Mouse (Mus musculus) CH12.LX (cell line): ENCODE data around the gene Ccnl2. TPM values are rescaled to one million over a fixed set of nuclear protein-coding genes. Genes with fewer than 3 reads are reported as not detected.

Experiments used
- DNase-seq: peaks from one replicate; pipeline ENCODE4 v3.0.0-alpha.2; 2013; ENCODE audit errors: extremely low read depth
- H3K27ac ChIP-seq: 2 replicates; pipeline ENCODE4 v1.5.1; 2012; ENCODE audit warnings: low read depth, mild to moderate bottlenecking, control low read depth, moderate library complexity; ENCODE audit not compliant: insufficient read depth
- H3K27me3 ChIP-seq: replicated peaks from 2 replicates; pipeline ENCODE3; 2012; ENCODE audit warnings: inconsistent platforms
- H3K36me3 ChIP-seq, 2 experiments: replicated peaks in 1 of 2; 2 replicates each; pipeline versions ENCODE3 to v1.6.1; 2012; ENCODE audit warnings: inconsistent platforms in 1 of 2, low read length in 1 of 2, mild to moderate bottlenecking in 1 of 2, mixed read lengths in 1 of 2, moderate library complexity in 1 of 2; ENCODE audit not compliant: control insufficient read depth in 1 of 2, insufficient read depth in 1 of 2
- H3K4me1 ChIP-seq, 2 experiments: 2 replicates each; pipeline ENCODE4 v1.6.1; 2012; ENCODE audit warnings: inconsistent platforms in 1 of 2, moderate library complexity in 1 of 2; ENCODE audit not compliant: insufficient read depth in 2 of 2, control insufficient read depth in 1 of 2
- H3K4me2 ChIP-seq: 2 replicates; pipeline ENCODE4 v1.6.1; 2012; ENCODE audit warnings: low read depth, mild to moderate bottlenecking, control low read depth; ENCODE audit not compliant: poor library complexity, insufficient read depth, severe bottlenecking
- H3K4me3 ChIP-seq, 3 experiments: fragments of 150-350 bp in 1 of 3; sonication (generic) in 1 of 3; replicated peaks in 1 of 3; 2 replicates each; pipeline versions ENCODE3 to v1.5.1; 2011 to 2012; ENCODE audit warnings: low read depth in 2 of 3, low read length in 2 of 3, mild to moderate bottlenecking in 2 of 3, moderate library complexity in 2 of 3, control low read depth in 1 of 3, improper control_type of control experiment in 1 of 3, inconsistent platforms in 1 of 3, mixed read lengths in 1 of 3; ENCODE audit not compliant: poor library complexity in 1 of 3
- H3K79me2 ChIP-seq: replicated peaks from 2 replicates; pipeline ENCODE4 v1.6.1; 2012; ENCODE audit warnings: mild to moderate bottlenecking, moderate library complexity; ENCODE audit not compliant: control insufficient read depth, poor library complexity, insufficient read depth, severe bottlenecking; ENCODE audit errors: extremely low read depth
- H3K9ac ChIP-seq: 2 replicates; pipeline ENCODE4 v1.6.1; 2012; ENCODE audit warnings: low read depth, mild to moderate bottlenecking, control low read depth, moderate library complexity; ENCODE audit not compliant: insufficient read depth
- H3K9me3 ChIP-seq: replicated peaks from 2 replicates; pipeline ENCODE3; 2012; ENCODE audit warnings: low read length, inconsistent platforms, mixed read lengths
- BHLHE40 ChIP-seq: IDR thresholded peaks from 2 replicates; pipeline ENCODE4 v1.6.1; 2011; ENCODE audit warnings: mild to moderate bottlenecking, low read depth, low read length, improper control_type of control experiment
- CHD1 ChIP-seq: IDR thresholded peaks from 2 replicates; pipeline ENCODE4 v1.6.1; 2012; ENCODE audit warnings: low read depth, low read length, improper control_type of control experiment, inconsistent platforms
- CHD2 ChIP-seq: IDR thresholded peaks from 2 replicates; pipeline ENCODE4 v1.6.1; 2011; ENCODE audit warnings: low read length, improper control_type of control experiment
- CTCF ChIP-seq, 2 experiments: IDR thresholded peaks in 1 of 2; conservative IDR thresholded peaks in 1 of 2; 2 replicates each; pipeline ENCODE4 v1.5.1; 2011 to 2012; ENCODE audit warnings: low read depth in 2 of 2, low read length in 2 of 2, improper control_type of control experiment in 1 of 2, inconsistent platforms in 1 of 2, mild to moderate bottlenecking in 1 of 2, moderate library complexity in 1 of 2
- E2F4 ChIP-seq: IDR thresholded peaks from 2 replicates; pipeline ENCODE4 v1.6.1; 2011; ENCODE audit warnings: low read depth, low read length, improper control_type of control experiment; ENCODE audit not compliant: insufficient replicate concordance
- EP300 ChIP-seq: IDR thresholded peaks from 2 replicates; pipeline ENCODE4 v1.6.1; 2011; ENCODE audit warnings: low read length, improper control_type of control experiment
- ETS1 ChIP-seq: conservative IDR thresholded peaks from 2 replicates; pipeline ENCODE4 v1.6.1; 2012; ENCODE audit warnings: low read depth, mild to moderate bottlenecking, inconsistent platforms, low read length, improper control_type of control experiment, moderate library complexity
- HCFC1 ChIP-seq: IDR thresholded peaks from 2 replicates; pipeline ENCODE4 v1.6.1; 2012; ENCODE audit warnings: low read depth, mild to moderate bottlenecking, inconsistent platforms, low read length, improper control_type of control experiment
- IRF4 ChIP-seq: IDR thresholded peaks from 2 replicates; pipeline ENCODE4 v1.6.1; 2014; ENCODE audit warnings: low read depth, mild to moderate bottlenecking, inconsistent platforms, low read length, improper control_type of control experiment
- JUN ChIP-seq: IDR thresholded peaks from 2 replicates; pipeline ENCODE4 v1.6.1; 2011; ENCODE audit warnings: low read depth, mild to moderate bottlenecking, low read length, improper control_type of control experiment, moderate library complexity; ENCODE audit not compliant: insufficient read depth
- KAT2A ChIP-seq: IDR thresholded peaks from 2 replicates; pipeline ENCODE4 v1.6.1; 2012; ENCODE audit warnings: low read length, improper control_type of control experiment, inconsistent platforms; ENCODE audit not compliant: insufficient replicate concordance
- MAFK ChIP-seq: IDR thresholded peaks from 2 replicates; pipeline ENCODE4 v1.6.1; 2011; ENCODE audit warnings: low read length, improper control_type of control experiment; ENCODE audit not compliant: insufficient replicate concordance
- MAX ChIP-seq: IDR thresholded peaks from 2 replicates; pipeline ENCODE4 v1.6.1; 2011; ENCODE audit warnings: low read length, improper control_type of control experiment
- MAZ ChIP-seq: IDR thresholded peaks from 2 replicates; pipeline ENCODE4 v1.6.1; 2012; ENCODE audit warnings: low read depth, mild to moderate bottlenecking, inconsistent platforms, low read length, improper control_type of control experiment, moderate library complexity
- MXI1 ChIP-seq: IDR thresholded peaks from 2 replicates; pipeline ENCODE4 v1.6.1; 2011; ENCODE audit warnings: mild to moderate bottlenecking, low read depth, low read length, improper control_type of control experiment
- MYC ChIP-seq: IDR thresholded peaks from 2 replicates; pipeline ENCODE4 v1.6.1; 2011; ENCODE audit warnings: low read depth, mild to moderate bottlenecking, improper control_type of control experiment, low read length
- NELFE ChIP-seq: IDR thresholded peaks from 2 replicates; pipeline ENCODE4 v1.6.1; 2011; ENCODE audit warnings: low read depth, low read length, improper control_type of control experiment
- NRF1 ChIP-seq: IDR thresholded peaks from 2 replicates; pipeline ENCODE4 v1.6.1; 2014; ENCODE audit warnings: low read depth, mild to moderate bottlenecking, inconsistent platforms, low read length, improper control_type of control experiment, moderate library complexity
- PAX5 ChIP-seq: IDR thresholded peaks from 2 replicates; pipeline ENCODE4 v1.6.1; 2012; ENCODE audit warnings: low read length, inconsistent platforms, mixed read lengths
- RAD21 ChIP-seq: IDR thresholded peaks from 2 replicates; pipeline ENCODE4 v1.6.1; 2011; ENCODE audit warnings: low read depth, mild to moderate bottlenecking, low read length, improper control_type of control experiment, moderate library complexity
- SMC3 ChIP-seq: IDR thresholded peaks from 2 replicates; pipeline ENCODE4 v1.6.1; 2011; ENCODE audit warnings: low read depth, low read length, improper control_type of control experiment
- TBP ChIP-seq: conservative IDR thresholded peaks from 2 replicates; pipeline ENCODE4 v1.6.1; 2011; ENCODE audit warnings: low read depth, low read length, improper control_type of control experiment
- TCF12 ChIP-seq: IDR thresholded peaks from 2 replicates; pipeline ENCODE4 v1.6.1; 2014; ENCODE audit warnings: low read depth, mild to moderate bottlenecking, inconsistent platforms, low read length, improper control_type of control experiment
- UBTF ChIP-seq: IDR thresholded peaks from 2 replicates; pipeline ENCODE4 v1.6.1; 2012; ENCODE audit warnings: low read depth, mild to moderate bottlenecking, inconsistent platforms, low read length, improper control_type of control experiment, moderate library complexity
- USF1 ChIP-seq: IDR thresholded peaks from 2 replicates; pipeline ENCODE4 v1.6.1; 2014; ENCODE audit warnings: low read depth, mild to moderate bottlenecking, inconsistent platforms, low read length, improper control_type of control experiment
- USF2 ChIP-seq: conservative IDR thresholded peaks from 2 replicates; pipeline ENCODE4 v1.6.1; 2011; ENCODE audit warnings: low read depth, low read length, improper control_type of control experiment
- ZC3H11A ChIP-seq: IDR thresholded peaks from 2 replicates; pipeline ENCODE4 v1.6.1; 2012; ENCODE audit warnings: low read depth, mild to moderate bottlenecking, inconsistent platforms, low read length, improper control_type of control experiment
- ZKSCAN1 ChIP-seq: IDR thresholded peaks from 2 replicates; pipeline ENCODE4 v1.6.1; 2012; ENCODE audit warnings: low read depth, inconsistent platforms, low read length, improper control_type of control experiment, borderline replicate concordance
- ZNF384 ChIP-seq: IDR thresholded peaks from 2 replicates; pipeline ENCODE4 v1.6.1; 2012; ENCODE audit warnings: low read depth, low read length, improper control_type of control experiment, inconsistent platforms
- dilution Hi-C: fragments of 300-500 bp; cut with MboI; formaldehyde crosslinking; loops from 2 replicates; pipeline ENCODE4 v1.14.3; 2020; ENCODE audit warnings: low sequenced_read_pairs; ENCODE audit not compliant: extremely low pct_unique_long_range_greater_than_20kb, extremely low pct_ligation_motif_present
- in situ Hi-C: fragments of 300-500 bp; cut with MboI; formaldehyde crosslinking; loops from 3 replicates; pipeline ENCODE4 v1.14.3; 2019; ENCODE audit warnings: low sequenced_read_pairs, low pct_ligation_motif_present, low pct_unique_long_range_greater_than_20kb, mixed read lengths
- polyA plus RNA-seq: library from polyadenylated mRNA; unstranded; fragments of >175 nt; gene quantifications from 2 replicates; pipeline ENCODE4 v1.2.1, GENCODE M21; 2012; ENCODE audit warnings: low read depth; ENCODE audit not compliant: insufficient read length
- total RNA-seq, 2 experiments: library from RNA; depleted of rRNA; stranded (reverse); fragments of 300-350 nt in 1 of 2; fragments of >200 nt in 1 of 2; gene quantifications; 2 replicates each; pipeline ENCODE4 v1.2.3; 2012 to 2014

The Ccnl2 gene
- total and polyA plus RNA-seq, 3 experiments, result 59.6 to 67.7 (median 63.7) TPM

DNA sequence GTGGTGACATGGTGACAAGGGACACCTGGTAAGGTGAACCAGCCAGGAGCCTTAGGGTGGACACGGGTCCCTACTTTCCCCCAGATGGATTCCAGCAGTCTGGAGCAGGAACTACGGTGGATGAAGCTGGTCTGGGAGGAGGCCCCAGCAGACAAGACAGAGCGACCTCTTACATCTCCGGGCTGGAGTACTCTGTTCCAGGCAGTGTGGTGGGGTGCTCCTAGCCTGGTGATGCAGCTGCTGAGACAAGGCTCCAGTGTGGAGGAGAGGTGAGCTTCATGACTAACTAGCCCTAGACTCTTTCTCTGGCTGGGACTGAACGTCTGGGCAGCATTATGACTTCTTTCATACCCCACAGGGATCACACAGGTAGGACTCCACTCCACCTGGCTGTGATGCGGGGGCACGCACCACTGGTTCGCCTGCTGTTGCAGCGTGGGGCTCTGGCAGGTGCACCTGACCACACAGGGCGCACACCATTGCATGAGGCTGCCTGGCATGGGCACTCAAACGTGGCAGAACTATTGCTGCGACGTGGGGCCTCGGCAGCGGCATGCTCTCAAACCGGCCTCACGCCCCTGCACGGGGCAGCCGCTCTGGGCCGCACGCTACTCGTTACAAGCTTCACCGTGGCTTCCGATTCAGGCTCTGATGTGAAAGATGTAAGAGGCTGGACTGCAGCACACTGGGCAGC is 20.9 kb upstream of the Ccnl2 start (continued):
- TF ChIP-seq NRF1, result no peak
- TF ChIP-seq, all 38 proteins: peak for 0

DNA sequence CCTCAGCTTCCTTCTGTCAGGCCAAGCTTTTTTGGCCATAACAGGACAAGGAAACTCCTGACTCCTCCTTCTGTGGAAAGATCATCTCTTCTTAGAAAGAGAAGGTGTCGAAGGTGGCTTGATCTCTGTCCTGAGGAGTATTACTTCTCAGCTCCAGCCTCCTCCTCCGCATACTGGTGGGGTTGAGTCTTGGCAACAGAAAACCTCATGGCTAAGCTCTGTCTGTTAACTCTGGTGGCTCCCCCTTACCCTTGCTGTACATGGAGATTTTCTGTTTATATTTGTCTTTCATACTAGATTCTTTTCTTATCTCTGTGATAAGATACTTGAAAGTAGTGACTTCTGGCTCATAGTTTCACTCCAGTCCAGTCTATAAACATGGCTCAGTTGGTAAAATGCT is 18.6 kb upstream of the Ccnl2 start:
- Histone ChIP-seq H3K36me3 (no peaks in the 10 kb centered on the region), H3K4me1 (peaks cover 0 to 2% of the 10 kb centered on the region in 2 experiments; a peak in 1 of 4 replicates), H3K27ac (no peak overlapping the region), H3K9me3 (no peaks in the 10 kb centered on the region), H3K4me3 (no peak overlapping the region), H3K4me2 (no peak overlapping the region), H3K27me3 (peaks cover 38% of the 10 kb centered on the region), H3K9ac (no peak overlapping the region), H3K79me2 (no peaks in the 10 kb centered on the region)
- TF ChIP-seq BHLHE40, result no peak
- TF ChIP-seq CHD2, result no peak
- TF ChIP-seq ZKSCAN1, result no peak
- no peak for TF ChIP-seq PAX5
- TF ChIP-seq MYC, result no peak
- no peak for TF ChIP-seq UBTF
- TF ChIP-seq MAX, result no peak
- TF ChIP-seq EP300, result no peak
- no peak for TF ChIP-seq JUN
- no peak for TF ChIP-seq TCF12
- no peak for TF ChIP-seq MAFK
- no peak for TF ChIP-seq RAD21
- TF ChIP-seq ZC3H11A, result no peak
- no peak for TF ChIP-seq E2F4
- no peak for TF ChIP-seq HCFC1
- TF ChIP-seq ETS1, result no peak
- no peak for TF ChIP-seq USF2
- dilution Hi-C loops (no loop called here), in situ Hi-C loops (no loop called here)
- no peak for DNase-seq

DNA sequence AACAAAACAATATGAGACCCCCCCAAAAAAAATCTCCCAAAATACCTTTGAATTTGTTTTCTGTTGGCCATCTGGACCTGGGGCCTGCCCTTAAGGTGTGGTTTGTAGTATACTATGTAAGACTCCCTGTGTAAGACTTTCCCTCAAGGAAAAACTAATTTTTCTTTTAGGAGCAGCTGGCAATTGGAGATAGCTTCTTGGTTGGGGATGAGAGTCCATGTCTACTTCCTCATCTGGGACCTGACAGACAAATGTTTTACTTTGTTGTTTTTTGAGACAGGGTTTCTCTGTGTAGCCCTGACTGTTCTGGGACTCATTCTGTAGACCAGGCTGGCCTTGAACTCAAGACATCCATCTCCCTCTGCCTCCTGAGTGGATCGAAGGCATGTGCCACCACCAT is 10.2 kb upstream of the Ccnl2 start:
- TF ChIP-seq IRF4, result no peak
- no peak for TF ChIP-seq CHD2
- TF ChIP-seq ZNF384, result no peak
- TF ChIP-seq UBTF, result no peak
- TF ChIP-seq CTCF (conservative IDR thresholded peaks at IDR 0.05 in 1 of 2, IDR thresholded peaks at IDR 0.05 in 1 of 2; ENCODE audit: low read depth in 2 of 2, low read length in 2 of 2), result no peak
- TF ChIP-seq CHD1, result no peak
- TF ChIP-seq MXI1, result no peak
- no peak for TF ChIP-seq USF1
- TF ChIP-seq SMC3, result no peak
- no peak for TF ChIP-seq NRF1
- no peak for TF ChIP-seq TBP
- no peak for TF ChIP-seq NELFE
- TF ChIP-seq MAZ, result no peak
- no peak for TF ChIP-seq KAT2A
- no peak overlapping the region for H3K9ac ChIP-seq
- peaks cover 7% of the 10 kb centered on the region for H3K27me3 ChIP-seq
- H3K79me2 ChIP-seq, result peaks cover 28% of the 10 kb centered on the region
- no peak overlapping the region for H3K4me3 ChIP-seq
- peaks cover 10 to 22% of the 10 kb centered on the region in 2 experiments for H3K4me1 ChIP-seq
- dilution Hi-C loops (no loop called here), in situ Hi-C loops (no loop called here)
- H3K9me3 ChIP-seq, result no peaks in the 10 kb centered on the region
- DNase-seq, result no peak
- H3K36me3 ChIP-seq, result peaks cover 8 to 22% of the 10 kb centered on the region in 2 experiments
- H3K27ac ChIP-seq, result no peak overlapping the region
- H3K4me2 ChIP-seq, result no peak overlapping the region
